Mouse (Mus musculus) adrenal gland, adult 8-10 months (tissue): ENCODE measurements around the gene Naa10. TPM values are rescaled to one million over a fixed set of nuclear protein-coding genes. Genes with fewer than 3 reads are reported as not detected.

Experiments
- DNase-seq: peaks from one replicate; pipeline ENCODE4 v3.0.0; 2022
- total RNA-seq, 4 experiments: library from RNA; stranded (reverse); gene quantifications; 2 replicates each; pipeline ENCODE4 v1.2.4; 2022

The Naa10 gene
- total RNA-seq, 4 experiments from 2014 or later = 77.6 to 108 (median 89.8) TPM

DNA sequence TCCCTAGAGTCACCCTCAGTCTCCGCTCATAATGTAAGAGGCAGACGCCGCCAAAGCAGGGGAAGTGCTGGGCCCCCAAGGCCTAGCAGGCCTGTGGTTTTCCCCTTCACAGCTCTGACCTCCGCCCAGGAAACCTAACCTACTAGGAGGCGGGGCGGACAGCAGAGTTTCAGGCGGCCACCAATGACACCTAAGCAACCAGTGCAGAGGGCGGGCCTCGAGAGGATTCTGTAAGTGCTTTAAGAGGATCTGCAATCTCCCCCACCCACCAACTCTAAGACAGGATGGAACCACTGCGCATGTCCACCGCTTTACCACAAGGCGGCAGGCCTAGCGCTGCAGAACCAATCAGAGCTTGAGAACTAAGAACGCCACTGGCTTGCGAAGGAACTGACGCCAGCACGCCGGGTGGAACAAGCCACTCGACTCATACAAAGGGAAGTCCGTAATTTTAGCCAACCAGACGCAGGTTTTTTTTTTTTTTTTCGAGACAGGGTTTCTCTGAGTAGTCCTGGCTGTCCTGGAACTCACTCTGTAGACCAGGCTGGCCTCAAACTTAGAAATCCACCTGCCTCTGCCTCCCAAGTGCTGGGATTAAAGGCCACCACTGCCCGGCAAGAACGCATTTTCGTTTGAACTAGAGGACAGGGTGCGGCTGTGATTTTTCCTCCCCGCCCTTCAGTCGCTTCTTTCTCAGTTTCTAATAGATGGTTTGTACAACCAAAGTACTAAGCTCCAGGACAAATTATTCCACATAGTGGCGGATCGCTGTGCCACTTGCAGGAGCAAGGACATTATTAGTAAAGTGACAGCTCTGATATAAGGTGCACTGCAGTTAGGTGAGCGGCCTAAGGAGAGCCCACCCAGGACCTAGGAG, 6.7 kb downstream of the Naa10 start:
- peak; percentile 89 for DNase-seq

DNA sequence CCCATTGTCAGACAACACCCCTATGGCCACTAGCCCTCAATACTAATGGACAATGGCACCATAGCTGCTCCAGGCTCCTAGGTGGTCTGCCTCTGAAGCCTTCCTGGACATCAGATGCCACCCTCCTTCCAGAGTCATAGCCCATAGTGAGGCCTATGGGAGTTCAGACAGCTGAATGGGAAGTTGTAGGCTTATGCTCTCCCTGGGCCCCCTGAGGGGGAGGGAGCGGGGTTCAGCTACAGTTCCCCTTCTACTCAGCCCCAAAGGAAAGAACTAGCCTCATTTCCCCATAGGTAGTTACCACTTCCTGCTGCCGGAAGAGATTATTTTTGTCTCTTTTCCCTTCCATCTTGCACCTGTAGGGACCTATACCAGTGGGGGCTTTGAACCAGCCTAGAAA, 10.2 kb downstream of the Naa10 start:
- DNase-seq = no peak

DNA sequence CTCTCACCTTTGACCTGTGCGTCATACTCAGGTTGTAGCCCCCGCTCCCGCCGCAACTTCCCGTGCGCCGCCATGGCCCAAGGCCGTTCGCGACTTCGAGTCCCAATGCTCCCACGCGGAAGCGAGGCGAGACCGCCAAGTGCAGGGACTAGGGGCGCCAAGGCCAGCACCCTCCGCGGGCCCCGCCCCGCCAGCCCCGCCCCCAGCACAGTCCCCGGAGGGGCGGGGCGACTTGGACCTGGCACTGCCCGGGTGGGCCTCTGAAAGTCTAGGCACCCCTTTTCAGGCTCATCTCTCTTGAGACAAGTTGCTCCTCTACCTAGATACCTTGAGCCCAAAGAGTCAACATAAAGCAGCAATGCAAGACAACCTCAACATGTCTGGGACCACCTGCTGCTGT, 10.6 kb downstream of the Naa10 start:
- DNase-seq = no peak

DNA sequence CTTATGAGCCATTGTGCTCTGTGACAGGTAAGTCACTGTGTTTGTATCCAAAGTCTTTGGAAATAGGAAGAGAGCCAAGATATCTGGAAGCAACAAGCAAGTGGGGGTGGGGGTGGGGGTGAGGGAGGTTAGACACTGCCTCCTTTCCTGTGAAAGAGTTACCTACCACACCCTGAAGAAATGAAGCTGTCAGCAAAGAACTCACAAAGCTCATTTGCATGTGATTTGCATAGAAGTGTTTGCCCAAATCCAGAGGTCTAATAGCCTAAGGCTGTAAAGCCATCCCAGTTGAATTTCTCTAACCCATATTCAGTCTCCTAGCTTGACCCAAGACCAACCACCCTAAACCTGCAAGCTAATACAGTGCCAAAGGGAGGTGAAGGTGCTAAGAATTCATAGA, 11.3 kb downstream of the Naa10 start:
- no peak for DNase-seq

DNA sequence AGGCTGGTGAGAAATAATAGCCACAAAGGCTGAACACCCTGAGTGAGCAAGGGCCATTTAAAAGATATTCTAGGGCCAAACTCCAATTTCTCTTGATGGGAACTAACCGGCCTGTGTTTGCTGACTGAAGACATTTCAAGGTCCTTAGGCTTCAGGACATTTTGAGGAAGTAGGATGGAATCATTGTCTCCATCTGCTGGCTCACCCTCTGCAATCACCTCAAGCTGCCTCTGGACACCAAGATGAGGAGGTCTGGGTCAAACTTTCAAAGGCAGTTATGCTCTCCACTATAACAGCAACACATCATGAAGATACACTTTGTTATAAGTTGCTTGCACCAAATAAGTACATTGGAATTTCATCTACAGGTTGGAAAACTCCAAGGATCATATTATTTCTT, 11.7 kb downstream of the Naa10 start:
- DNase-seq = no peak

DNA sequence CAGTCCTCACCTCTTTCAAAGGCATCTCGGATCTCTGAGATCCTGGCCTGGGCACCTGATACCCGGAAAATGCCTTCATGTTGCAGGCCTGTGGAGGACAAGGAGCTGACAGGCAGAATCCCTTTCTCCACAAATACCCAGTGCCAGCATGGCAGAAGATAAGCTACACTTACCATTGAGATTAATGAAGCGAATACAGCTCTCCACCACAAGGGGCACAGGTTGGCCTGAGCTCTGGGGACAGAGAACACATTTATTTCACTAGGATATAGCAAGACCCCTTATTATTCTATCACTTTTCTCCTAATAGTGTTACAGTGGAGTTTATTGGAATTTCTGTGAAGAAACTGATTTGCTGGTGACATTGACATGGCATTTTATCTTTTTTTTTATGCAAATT, 23.8 kb downstream of the Naa10 start:
- no peak for DNase-seq

DNA sequence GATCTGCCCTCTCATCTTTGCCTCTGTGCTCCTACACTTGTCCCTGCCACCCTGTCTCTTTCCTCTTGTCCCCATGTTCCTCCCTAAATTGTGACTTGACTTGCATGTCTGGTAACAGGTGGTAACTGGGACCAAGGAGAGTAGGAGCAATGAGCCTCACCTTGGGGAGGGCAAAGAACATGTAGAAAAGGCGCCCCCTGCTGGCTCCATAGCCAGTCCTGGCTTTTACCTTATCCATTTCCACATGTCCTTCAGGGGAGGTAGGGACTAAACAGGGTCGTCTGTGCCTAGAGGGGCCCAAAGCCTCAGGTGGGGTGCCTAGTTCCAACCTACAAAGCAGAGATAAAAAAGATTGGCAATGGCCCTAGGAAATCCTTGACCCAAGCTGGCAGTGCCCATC, 26.0 kb downstream of the Naa10 start, which contains the start of gene L1cam:
Gene L1cam, minus strand, starts transcription at position 387 of the 400 bp plus-strand sequence.
- no peak for DNase-seq

DNA sequence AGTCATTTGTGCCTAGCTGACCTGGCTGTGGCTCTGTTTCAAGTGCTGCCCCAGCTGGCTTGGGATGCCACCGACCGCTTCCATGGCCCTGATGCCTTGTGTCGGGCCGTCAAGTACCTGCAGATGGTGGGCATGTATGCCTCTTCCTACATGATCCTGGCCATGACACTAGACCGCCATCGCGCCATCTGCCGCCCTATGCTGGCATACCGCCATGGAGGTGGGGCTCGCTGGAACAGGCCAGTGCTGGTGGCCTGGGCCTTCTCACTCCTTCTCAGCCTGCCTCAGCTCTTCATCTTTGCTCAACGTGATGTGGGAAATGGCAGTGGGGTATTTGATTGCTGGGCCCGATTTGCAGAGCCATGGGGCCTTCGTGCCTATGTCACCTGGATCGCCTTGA, 28.9 kb downstream of the Naa10 start:
- no peak for DNase-seq

DNA sequence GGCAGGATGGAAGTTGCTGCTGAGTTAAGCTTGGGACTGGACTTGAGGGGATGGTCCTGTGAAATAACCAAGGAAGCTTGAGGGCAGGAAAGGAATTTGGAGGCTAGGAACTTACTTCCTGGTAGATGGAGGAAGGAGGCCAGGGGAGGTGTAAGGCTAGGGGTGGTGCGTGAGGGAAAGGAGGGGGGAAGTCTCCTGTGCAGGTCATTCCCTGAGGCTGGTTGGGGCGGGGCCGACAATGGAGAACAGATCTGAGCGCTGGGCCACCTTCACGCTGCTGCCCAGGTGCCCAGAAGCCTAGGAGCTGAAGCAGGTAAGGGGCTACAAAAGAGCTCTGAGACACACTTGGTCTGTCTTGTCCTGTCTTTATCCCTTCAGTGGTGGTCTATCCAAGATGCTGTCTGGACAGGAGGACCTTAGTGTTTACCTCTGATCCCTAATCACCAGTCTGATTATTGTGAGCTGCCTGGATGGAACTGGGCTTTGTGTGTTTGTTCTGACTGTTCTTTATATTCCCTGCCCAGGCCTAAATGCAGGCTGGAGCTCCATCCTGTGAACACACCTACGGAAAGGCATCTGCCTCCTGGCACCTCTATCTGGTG, 30.1 kb downstream of the Naa10 start, which contains the start of gene Avpr2:
Gene Avpr2, plus strand, starts transcription at position 552 of the 602 bp plus-strand sequence.
- DNase-seq = no peak

DNA sequence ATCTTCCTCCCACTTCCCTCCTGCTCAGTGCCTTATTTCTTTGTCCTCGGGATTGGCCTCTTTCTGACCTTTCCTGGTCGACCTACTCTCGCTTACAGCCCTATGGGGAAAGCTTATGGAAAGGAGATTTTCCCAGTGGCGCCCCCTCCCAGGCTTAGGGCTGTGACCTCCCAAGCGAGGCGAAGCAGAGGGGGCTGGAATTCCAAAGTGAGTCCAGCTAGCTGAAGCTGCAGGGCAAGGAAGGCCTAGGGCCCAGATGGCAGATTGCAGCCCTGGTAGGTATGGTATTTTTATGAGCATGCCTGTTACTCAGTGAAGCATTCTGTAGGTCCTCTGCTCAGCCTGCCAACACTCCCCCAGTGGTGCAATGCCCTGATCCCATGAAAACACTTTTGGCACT, 40.3 kb downstream of the Naa10 start:
- DNase-seq = no peak

DNA sequence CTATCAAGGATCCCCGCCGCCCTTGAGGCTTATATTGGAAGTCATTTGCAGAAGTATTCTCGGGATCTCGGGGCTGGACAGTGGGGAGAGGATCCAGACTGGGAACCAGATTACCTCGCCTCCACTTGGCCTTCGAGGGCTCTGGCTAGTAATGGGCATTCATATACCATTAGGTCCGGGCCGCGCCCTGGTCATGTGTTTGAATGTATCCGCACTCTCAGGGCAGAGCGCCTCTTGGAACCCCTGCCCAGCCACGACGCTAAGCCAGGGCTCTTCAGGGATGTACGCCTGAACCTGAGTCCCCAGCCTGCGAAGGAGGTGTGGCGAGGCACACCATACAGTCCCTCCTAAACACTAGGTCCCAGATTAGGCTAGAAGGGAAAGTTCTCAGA, 40.7 kb downstream of the Naa10 start:
- no peak for DNase-seq

DNA sequence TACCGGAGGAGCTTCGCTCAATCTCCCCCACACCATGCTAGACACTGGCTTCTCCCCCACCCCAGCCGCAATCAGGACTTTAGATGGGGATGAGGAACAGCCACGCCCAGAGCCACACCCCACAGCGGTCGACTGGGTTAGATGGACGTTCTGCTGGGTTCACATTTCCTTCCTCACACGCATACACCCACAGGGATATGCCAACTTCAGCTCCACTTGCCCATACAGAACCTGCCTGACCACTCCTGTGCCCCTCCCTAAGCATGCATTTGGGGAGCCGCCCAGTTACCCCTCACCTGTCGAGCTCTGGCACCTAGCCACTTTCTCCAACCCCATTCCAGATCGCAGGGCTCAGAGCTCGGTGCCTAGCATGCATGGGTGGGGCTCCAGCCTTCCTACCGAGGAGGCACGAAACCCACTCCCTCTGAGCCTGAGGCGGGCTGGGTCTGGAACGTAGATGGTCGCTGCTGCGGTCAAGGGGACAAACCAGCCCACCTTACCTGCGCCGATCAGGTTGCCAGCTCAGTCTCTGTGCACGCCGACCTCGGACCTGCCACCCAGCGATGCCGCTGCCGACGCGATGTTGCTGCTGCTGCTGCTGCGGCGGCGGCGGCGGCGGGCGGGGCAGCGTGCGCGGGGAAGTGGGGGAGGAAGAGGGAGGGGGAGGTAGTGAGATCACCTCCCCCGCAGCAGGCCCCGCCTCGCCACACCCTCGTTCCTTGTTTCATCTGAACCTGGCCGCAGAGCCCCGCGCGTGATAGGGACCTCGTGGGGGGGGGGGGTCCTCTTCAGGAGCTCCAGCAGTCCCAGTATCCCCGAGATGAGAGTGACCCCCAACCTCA, 41.3 kb downstream of the Naa10 start:
- no peak for DNase-seq

DNA sequence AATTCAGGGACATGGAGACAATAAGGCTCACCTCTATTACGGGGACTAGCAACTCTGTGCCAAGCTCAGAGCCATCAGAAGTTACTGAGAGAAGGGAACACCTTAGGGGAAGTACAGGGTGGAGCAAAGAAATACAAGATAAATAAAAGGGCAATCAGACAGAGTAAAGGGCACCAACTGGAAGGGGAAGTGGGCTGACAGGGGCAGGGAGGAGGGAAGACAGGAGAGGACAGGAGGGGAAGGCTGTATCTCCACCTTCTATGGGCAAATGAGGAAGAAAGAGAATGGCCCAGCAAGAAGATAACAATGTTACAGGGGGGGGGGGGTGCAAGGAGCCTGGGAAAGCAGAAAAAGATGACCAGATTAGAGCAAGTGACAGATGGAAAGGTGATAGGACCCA, 44.7 kb downstream of the Naa10 start:
- DNase-seq = no peak

DNA sequence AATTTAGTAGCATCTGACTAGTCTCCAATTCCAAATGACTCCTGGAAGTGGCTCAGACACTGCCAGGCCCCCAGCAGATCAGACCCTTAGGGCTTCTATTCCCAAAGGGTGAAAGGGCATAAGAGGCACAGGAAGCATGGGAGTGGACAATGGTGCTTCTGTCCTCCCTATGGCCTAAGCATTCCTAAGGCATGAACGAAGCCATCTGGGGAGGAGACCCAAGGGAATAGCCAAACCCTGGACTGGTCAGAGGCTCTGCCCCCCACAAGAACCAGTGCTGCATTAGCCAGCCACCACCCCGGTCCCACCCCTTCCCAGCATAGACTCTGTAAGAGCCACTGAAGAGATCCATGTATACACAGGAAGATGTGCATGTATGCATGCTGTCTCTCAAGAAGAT, 45.9 kb downstream of the Naa10 start:
- no peak for DNase-seq

DNA sequence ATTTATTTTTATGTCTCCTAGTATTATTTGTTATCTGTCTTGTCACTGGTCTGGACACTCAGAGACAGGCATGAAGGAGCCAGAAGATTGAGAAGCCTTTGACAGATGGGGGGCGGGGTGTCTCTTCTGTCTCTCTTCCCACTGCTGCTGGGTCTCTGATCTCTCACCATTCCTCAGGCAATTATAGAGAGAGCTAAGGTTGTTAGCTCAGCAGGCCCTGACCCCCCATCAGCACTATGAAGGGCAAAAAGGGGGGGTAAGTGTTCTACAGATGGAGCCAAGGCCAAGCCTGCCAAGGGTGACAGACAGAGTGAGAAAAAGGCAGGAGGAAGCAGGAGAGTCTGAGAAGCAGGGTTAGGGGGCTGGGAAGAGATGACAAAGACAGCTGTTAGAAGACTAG, 49.8 kb downstream of the Naa10 start:
- no peak for DNase-seq

DNA sequence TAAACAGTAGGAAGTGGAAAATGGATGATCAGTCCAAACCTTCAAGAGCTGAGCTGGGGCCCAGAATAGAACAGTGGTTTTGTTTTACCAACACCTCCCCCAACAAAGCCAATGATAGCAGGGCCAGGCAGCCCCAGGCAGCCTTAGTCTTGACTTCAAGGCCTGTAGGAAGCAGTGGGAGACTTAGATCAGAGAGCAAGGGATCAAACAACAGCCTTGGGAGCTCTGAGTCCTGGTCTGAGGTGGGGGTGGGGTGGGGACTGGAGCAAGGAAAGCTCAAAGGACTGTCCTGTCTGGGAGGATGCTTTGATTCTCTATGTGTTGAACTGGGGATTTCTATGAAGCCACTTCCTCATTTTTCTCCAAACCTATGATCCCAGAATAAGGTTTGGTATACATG, 50.3 kb downstream of the Naa10 start:
- no peak for DNase-seq

DNA sequence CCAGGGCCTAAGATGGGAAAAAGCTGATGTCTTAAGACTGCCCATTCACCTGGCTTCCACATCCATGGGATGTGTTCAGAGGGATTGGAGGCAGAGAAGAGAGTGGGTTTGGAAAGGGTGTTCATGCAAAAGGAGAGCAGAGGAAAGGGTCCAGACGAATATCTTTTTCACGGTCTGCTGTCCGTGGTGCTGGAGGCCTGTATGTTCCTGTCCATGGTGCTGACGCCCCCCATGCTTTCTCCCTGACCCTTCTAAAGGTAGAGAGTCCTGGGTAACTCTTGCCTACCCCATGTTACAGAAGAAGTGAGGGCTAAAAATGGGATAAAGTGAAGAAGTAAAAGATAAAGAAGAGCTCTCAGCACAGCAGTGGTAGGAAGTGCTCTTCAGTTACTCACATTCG, 52.4 kb downstream of the Naa10 start:
- no peak for DNase-seq

DNA sequence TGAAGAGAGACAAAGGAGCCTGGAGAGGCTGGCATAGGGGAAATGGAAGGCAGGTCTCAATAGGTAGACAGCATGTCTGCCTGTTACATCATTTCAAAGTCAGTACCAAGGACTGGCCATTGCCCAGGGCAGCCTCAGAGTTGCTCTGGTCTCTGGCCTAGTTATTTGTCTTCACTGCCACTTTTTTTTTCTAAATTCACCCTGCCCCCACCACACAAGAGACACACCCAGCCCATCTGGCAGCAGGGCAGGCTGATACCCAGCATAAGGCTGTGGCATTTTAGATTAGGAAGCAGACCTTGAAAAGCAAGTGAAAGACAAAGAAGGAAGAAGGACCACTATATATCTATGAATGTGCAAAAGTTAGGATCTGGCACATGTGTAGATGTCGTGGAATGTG, 53.9 kb downstream of the Naa10 start:
- no peak for DNase-seq

DNA sequence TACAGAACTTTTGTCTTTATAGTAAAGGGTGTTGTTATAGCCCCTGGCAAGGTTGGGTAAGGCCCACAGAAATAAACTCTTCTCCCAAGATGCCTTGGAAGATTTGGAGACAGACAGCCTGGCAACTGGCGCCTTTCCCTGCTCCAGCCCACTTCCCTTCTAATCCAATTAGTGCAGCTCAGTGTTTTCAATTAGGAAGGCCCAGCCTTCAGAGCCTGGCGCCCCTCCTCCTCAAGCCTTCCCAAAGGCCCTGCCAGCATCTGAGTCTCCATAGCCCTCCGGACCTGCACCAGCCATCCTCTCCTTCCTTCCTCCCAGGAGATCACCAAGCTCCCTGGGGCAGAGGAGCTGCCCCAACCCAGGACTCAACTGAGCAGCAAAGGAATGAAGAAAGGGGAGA, 54.5 kb downstream of the Naa10 start:
- DNase-seq = no peak
